Mouse (Mus musculus) cerebellum, postnatal 14 days (tissue): Measurements from ENCODE around the gene Lin28a.

Experiments used
- DNase-seq, 2 experiments: peaks; one replicate each; pipeline ENCODE4 v3.0.0; 2021; ENCODE audit warnings: mixed read lengths in 2 of 2

The Lin28a gene

GRCm38 (mm10) chr4:133978021-133978711 is 40.5 kb downstream of the Lin28a start:
- no peak for DNase-seq

- peak; percentile 31 to 40 for DNase-seq
Observed at GRCm38 (mm10) chr4:133971741-133972140, 46.9 kb downstream of the Lin28a start.

GRCm38 (mm10) chr4:133970876-133971275 is 47.8 kb downstream of the Lin28a start:
- DNase-seq = peak; percentile 72 to 79

GRCm38 (mm10) chr4:133970196-133970595 is 48.4 kb downstream of the Lin28a start:
- peak; percentile 37 to 60 for DNase-seq

- DNase-seq = peak; percentile 33 to 42
Observed at GRCm38 (mm10) chr4:133969114-133969770, 49.4 kb downstream of the Lin28a start.

GRCm38 (mm10) chr4:133968150-133968921 is 50.3 kb downstream of the Lin28a start, which contains the start of gene Hmgn2:
Hmgn2 (minus strand) TSS chr4:133968650.
- DNase-seq = peak; percentile 59 to 60

- DNase-seq = peak; percentile 95 to 98
Observed at GRCm38 (mm10) chr4:133967866-133968149, 50.8 kb downstream of the Lin28a start.

- DNase-seq = peak; percentile 97 to 98
Observed at GRCm38 (mm10) chr4:133967138-133967865, 51.3 kb downstream of the Lin28a start.

- DNase-seq = no peak
Observed at GRCm38 (mm10) chr4:133966271-133966940, 52.2 kb downstream of the Lin28a start.

- no peak for DNase-seq
Observed at GRCm38 (mm10) chr4:133962566-133962965, 56.1 kb downstream of the Lin28a start.

- no peak for DNase-seq
Observed at GRCm38 (mm10) chr4:133958884-133959283, 59.8 kb downstream of the Lin28a start.

GRCm38 (mm10) chr4:133956358-133956757 is 62.3 kb downstream of the Lin28a start:
- no peak for DNase-seq
